Mouse (Mus musculus) forebrain, postnatal 0 days (tissue): ENCODE data around the gene Piga. TPM values are rescaled to one million over a fixed set of nuclear protein-coding genes. Genes with fewer than 3 reads are reported as not detected.

Experiments
- ATAC-seq: fragments of 200-750 bp; cut with Nextera tagmentation; 2 replicates; pipeline ENCODE4 v1.8.0; 2017; ENCODE audit warnings: mild to moderate bottlenecking, moderate library complexity
- DNase-seq: peaks from one replicate; pipeline ENCODE4 v3.0.0-alpha.2; 2015
- H3K27ac ChIP-seq: fragments of 300-500 bp; sonication (generic); 2 replicates; pipeline ENCODE4 v1.5.1; 2014; ENCODE audit warnings: low read depth, mild to moderate bottlenecking, antibody characterized with exemption, low read length, moderate library complexity, mixed read lengths
- H3K27me3 ChIP-seq: fragments of 300-500 bp; sonication (generic); 2 replicates; pipeline ENCODE4 v1.6.1; 2014; ENCODE audit warnings: mild to moderate bottlenecking, low read length, mixed read lengths; ENCODE audit not compliant: insufficient read depth
- H3K36me3 ChIP-seq: fragments of 300-500 bp; sonication (generic); 2 replicates; pipeline ENCODE4 v1.6.1; 2014; ENCODE audit warnings: mild to moderate bottlenecking, moderate library complexity; ENCODE audit not compliant: insufficient read depth
- H3K4me1 ChIP-seq: fragments of 300-500 bp; sonication (generic); 2 replicates; pipeline ENCODE4 v1.6.1; 2014; ENCODE audit warnings: antibody characterized with exemption; ENCODE audit not compliant: insufficient read depth
- H3K4me2 ChIP-seq: fragments of 300-500 bp; sonication (generic); 2 replicates; pipeline ENCODE4 v1.6.1; 2014; ENCODE audit warnings: low read depth, mild to moderate bottlenecking, moderate library complexity
- H3K4me3 ChIP-seq: fragments of 300-500 bp; sonication (generic); 2 replicates; pipeline ENCODE4 v1.5.1; 2014; ENCODE audit warnings: low read depth, low read length, mixed read lengths
- H3K9ac ChIP-seq: fragments of 300-500 bp; sonication (generic); 2 replicates; pipeline ENCODE4 v1.6.1; 2014; ENCODE audit warnings: mild to moderate bottlenecking
- H3K9me3 ChIP-seq: fragments of 300-500 bp; sonication (generic); 2 replicates; pipeline ENCODE4 v1.6.1; 2016; ENCODE audit warnings: low read length
- CTCF ChIP-seq: sonication (generic); IDR thresholded peaks from 2 replicates; pipeline ENCODE4 v1.5.1; 2016; ENCODE audit warnings: antibody characterized with exemption, control low read depth, low read depth
- WGBS: fragments of 180-500 bp; shearing (Covaris S2); extraction: QIAGEN DNeasy Blood & Tissue Kit; methylation state at CpG from one replicate; pipeline ENCODE4 v1.1.7; 2014; 5-methylcytosine and 5-hydroxymethylcytosine counted together
- polyA plus RNA-seq: library from polyadenylated mRNA; unstranded; fragments of >200 nt; fragmentation: Nextera tagmentation; extraction: Ambion mirVana; gene quantifications from 2 replicates; pipeline ENCODE4 v1.2.1, GENCODE M21; 2015
- total RNA-seq: library from RNA; depleted of rRNA; stranded (reverse); fragments of >200 nt; gene quantifications from 2 replicates; pipeline ENCODE4 v1.2.3, GENCODE M21; 2014; rRNA removed

Gene Piga
- total and polyA plus RNA-seq, 2 experiments from 2014 or later = 3.4 to 4.7 TPM

GRCm38 (mm10) chrX:164446106-164446551, 26.5 kb downstream of the Piga start:
- H3K27me3 ChIP-seq = no peaks in the 10 kb centered on the region
- H3K4me1 ChIP-seq = no peaks in the 10 kb centered on the region
- TF ChIP-seq CTCF = peak; percentile 17; the same call in 1 of the 2 replicates
- H3K9me3 ChIP-seq = no peaks in the 10 kb centered on the region
- WGBS = 88% methylated on average over 10 of the region's 10 CpGs
- H3K27ac ChIP-seq = no peak overlapping the region
- no peak overlapping the region for H3K4me3 ChIP-seq
- no peak for DNase-seq
- no peak overlapping the region for H3K4me2 ChIP-seq
- H3K9ac ChIP-seq = no peak overlapping the region
- H3K36me3 ChIP-seq = no peaks in the 10 kb centered on the region
- ATAC-seq = no peak

DNA sequence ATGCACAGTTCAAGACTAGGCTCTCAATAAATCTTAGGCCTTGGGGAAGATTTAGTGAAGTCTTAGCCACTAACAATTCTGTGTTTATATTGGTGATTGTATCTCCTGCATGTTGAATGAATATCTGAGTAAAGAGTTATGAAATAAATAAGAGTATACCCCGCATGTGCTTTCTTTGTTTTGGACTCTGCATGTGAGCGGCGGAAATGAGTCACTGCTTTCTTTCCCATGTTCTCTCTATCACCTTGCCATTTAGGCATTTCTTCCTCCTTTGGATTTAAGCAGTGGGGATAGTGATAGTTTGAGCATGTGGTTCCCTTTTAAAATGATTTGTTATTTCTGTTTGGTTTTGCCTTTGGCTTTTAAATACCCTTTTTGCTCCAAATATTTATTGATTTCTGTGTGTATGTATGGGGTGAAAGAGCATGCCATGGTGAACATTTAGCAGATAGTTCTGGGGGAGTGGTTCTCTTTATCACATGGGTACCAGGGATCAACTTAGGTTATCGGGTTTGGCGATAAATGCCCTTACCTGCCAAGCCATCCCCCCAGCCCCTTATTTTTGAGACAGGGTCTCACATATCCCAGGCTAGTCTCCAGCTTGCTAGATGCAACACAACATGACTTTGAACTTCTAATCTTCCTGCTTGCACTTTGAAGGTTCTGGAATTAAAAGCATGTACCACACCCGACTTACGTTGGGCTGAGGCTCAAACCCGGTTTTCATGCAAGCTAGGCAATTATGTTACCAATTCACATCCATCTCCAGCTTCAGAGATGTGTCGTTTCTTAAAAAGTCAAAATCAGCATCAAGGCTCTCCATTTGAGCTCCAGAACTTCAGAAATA, 27.5 kb downstream of the Piga start:
- no peaks in the 10 kb centered on the region for H3K27me3 ChIP-seq
- H3K9me3 ChIP-seq = no peaks in the 10 kb centered on the region
- WGBS = 92% methylated on average over 9 of the region's 9 CpGs
- no peak for ATAC-seq
- H3K4me3 ChIP-seq = no peak overlapping the region
- TF ChIP-seq CTCF = no peak
- H3K9ac ChIP-seq = no peak overlapping the region
- no peaks in the 10 kb centered on the region for H3K4me1 ChIP-seq
- DNase-seq = no peak
- no peak overlapping the region for H3K4me2 ChIP-seq
- no peak overlapping the region for H3K27ac ChIP-seq
- no peaks in the 10 kb centered on the region for H3K36me3 ChIP-seq

DNA sequence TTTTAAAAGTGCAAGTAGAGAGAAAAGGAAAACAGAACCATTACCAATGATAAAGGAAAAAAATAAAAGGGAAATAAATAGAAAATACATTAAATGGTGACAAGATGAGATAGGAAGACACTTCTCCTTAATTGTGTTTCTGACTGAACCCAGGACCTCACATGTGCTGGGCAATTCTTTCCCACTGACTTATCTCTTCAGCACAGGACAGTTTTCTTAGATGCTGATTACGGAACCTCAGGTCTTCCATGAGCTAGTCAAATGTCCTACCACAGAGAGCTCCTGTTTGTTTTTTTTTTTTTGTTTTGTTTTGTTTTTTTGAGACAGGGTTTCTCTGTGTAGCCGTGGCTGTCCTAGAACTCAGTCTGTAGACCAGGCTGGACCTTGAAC, 28.1 kb downstream of the Piga start:
- no peaks in the 10 kb centered on the region for H3K27me3 ChIP-seq
- WGBS = 78% methylated on average over 2 of the region's 2 CpGs
- TF ChIP-seq CTCF = no peak

DNA sequence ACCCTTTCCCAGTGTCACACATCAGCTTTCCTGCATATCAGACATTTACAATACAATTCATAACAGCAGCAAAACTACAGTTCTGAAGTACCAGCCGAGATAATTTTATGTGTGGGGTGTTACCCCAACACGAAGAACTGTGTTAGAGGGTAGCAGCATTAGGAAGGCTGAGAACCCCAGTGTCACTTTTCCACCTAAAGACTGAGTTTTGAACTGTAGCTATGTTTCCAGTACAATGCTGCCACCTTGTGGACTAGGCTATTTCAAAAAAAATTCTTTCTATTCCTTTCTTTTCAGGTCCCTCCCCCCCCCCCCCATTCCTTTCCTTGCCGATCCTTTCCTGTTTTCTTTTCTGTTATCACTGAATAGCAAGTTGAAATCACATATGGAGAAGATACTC, 29.6 kb downstream of the Piga start:
- Histone ChIP-seq H3K4me3 (no peak overlapping the region), H3K4me1 (no peaks in the 10 kb centered on the region), H3K27me3 (no peaks in the 10 kb centered on the region), H3K9ac (no peak overlapping the region), H3K27ac (no peak overlapping the region), H3K36me3 (no peaks in the 10 kb centered on the region), H3K4me2 (no peak overlapping the region), H3K9me3 (no peaks in the 10 kb centered on the region)
- DNase-seq (peak; percentile 70), ATAC-seq (no peak)
- 58% methylated on average over 3 of the region's 3 CpGs for WGBS
- TF ChIP-seq CTCF = peak; percentile 56

More for the DNA sequence above, 28.1 kb downstream of the Piga start:
- Histone ChIP-seq H3K4me3 (no peak overlapping the region), H3K4me1 (no peaks in the 10 kb centered on the region), H3K27ac (no peak overlapping the region), H3K9me3 (no peaks in the 10 kb centered on the region), H3K9ac (no peak overlapping the region), H3K4me2 (no peak overlapping the region), H3K36me3 (no peaks in the 10 kb centered on the region)
- no peak for ATAC-seq
- no peak for DNase-seq

DNA sequence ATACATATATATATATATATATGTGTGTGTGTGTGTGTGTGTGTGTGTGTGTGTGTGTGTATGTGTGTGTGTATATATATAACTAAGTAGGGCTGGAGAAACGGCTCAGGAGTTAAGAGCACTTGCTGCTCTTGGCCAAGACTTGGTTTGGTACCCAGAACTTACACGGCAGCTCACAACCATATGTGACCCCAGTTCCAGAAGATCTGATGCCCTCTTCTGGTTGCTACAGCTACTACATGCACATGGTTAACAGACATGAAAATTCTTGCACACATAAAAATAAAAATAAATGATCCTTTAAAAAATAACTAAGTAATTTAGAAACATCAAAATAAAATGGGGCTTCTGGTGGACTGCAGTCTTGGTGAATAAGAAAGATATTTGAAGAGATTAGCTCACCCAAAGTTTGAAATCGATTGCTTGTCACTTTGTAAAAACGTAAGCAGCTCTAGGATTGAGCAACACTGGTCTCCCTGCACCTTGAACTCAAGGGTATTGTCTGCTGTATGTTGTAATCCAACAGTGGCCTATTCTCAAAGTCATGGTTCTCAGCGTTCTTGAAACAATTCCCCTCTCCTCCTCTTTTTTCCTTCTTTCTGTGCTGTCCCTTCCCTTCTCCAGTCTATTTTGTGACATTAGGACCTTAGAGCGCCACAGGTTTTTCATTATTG, 39.8 kb downstream of the Piga start:
- H3K9ac ChIP-seq = no peak overlapping the region
- no peak overlapping the region for H3K4me2 ChIP-seq
- no peaks in the 10 kb centered on the region for H3K27me3 ChIP-seq
- H3K36me3 ChIP-seq = no peaks in the 10 kb centered on the region
- no peak overlapping the region for H3K4me3 ChIP-seq
- ATAC-seq (no peak), DNase-seq (no peak)
- H3K9me3 ChIP-seq = no peaks in the 10 kb centered on the region
- no peak for TF ChIP-seq CTCF
- no peak overlapping the region for H3K27ac ChIP-seq
- 74% methylated on average over 6 of the region's 6 CpGs for WGBS
- no peaks in the 10 kb centered on the region for H3K4me1 ChIP-seq

Other genes starting within 250 kb of the Piga start
- gene Bmx, start 161.6 kb upstream of the Piga start, total RNA-seq = 0.38 and 1.2 TPM in 2 replicates
- gene Bmx, start 161.6 kb upstream of the Piga start, polyA plus RNA-seq = 0.33 and 0.39 TPM in 2 replicates
- 1.4 and 3.1 TPM in 2 replicates for gene Pir, start 150.4 kb upstream of the Piga start, total RNA-seq
- gene Pir, start 150.4 kb upstream of the Piga start, polyA plus RNA-seq = 4.3 and 6.1 TPM in 2 replicates
- 0.29 and 1.0 TPM in 2 replicates for gene Vegfd, start 46.4 kb upstream of the Piga start, total RNA-seq
- 0.54 and 1.0 TPM in 2 replicates for gene Vegfd, start 46.4 kb upstream of the Piga start, polyA plus RNA-seq
- gene Asb11, start 17.2 kb downstream of the Piga start, total RNA-seq = 1.6 TPM in 1 of 2 replicates, not detected in the other
- 0.10 and 0.13 TPM in 2 replicates for gene Asb11, start 17.2 kb downstream of the Piga start, polyA plus RNA-seq
- gene Asb9, start 86.5 kb downstream of the Piga start, total RNA-seq = not detected in 2 replicates
- gene Asb9, start 86.5 kb downstream of the Piga start, polyA plus RNA-seq = not detected in 2 replicates